Mouse (Mus musculus): ENCODE measurements around the gene Armh3.

GRCm38 (mm10) chr19:45926342-45926741 lies 71.9 kb downstream of the Armh3 start:
- TF ChIP-seq POLR2A (IDR thresholded peaks at IDR 0.05; ENCODE audit: insufficient read depth, low read depth, low read length), result no peak
- no peak for TF ChIP-seq CTCF (IDR thresholded peaks at IDR 0.05)
- no peak for TF ChIP-seq EP300 (IDR thresholded peaks at IDR 0.05; ENCODE audit: insufficient read depth, low read depth, low read length)
